Mouse (Mus musculus) spleen, postnatal 0 days (tissue): Measurements from ENCODE around the gene Zfp772. TPM values are rescaled to one million over a fixed set of nuclear protein-coding genes. Genes with fewer than 3 reads are reported as not detected.

Experiments
- polyA plus RNA-seq: library from polyadenylated mRNA; unstranded; fragments of >200 nt; fragmentation: Nextera tagmentation; extraction: Ambion mirVana; gene quantifications from 2 replicates; pipeline ENCODE4 v1.2.1, GENCODE M21; 2015

Zfp772 gene
- 2.0 and 2.1 TPM in 2 replicates for polyA plus RNA-seq

DNA sequence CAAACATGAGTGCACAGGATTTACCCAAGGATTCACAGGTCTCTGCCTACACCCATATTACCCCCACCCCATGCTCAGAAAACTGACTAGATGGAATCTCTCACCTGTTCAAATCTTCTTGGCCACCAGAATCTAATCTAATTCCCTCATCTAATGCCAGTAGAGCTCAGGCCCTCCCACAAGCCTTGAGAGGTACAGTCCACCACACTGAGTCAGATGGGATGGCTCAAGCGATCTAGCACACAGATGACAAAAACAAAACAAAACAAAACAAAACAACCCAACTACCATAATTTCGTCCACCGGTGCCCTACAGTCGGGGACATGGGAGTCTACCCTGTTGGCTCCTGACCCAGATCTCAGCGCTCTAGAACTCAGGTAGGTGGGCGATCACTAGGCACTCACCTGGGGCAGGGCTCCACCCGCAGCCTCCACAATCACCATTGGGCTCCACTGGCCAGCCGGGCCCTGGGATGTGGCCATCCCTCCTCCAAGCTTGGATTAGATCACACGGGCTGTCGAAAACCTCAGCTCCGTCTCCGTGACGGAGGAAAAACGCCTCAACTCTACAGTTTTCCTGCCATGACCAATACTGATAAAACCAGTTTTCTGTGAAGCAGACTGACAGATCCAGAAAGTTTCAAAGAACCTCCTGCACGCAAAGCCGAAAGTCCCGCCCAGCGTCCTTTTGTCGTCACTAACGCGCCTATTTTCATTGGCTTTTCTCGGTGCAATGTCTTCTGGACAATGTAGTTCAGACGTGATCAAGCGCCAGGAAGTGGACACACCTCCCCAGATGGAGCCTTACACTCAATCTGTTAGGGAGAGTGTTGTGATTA is at the start of gene Zfp772:
Zfp772 (minus strand) TSS at position 686 of the 839 bp plus-strand sequence.

DNA sequence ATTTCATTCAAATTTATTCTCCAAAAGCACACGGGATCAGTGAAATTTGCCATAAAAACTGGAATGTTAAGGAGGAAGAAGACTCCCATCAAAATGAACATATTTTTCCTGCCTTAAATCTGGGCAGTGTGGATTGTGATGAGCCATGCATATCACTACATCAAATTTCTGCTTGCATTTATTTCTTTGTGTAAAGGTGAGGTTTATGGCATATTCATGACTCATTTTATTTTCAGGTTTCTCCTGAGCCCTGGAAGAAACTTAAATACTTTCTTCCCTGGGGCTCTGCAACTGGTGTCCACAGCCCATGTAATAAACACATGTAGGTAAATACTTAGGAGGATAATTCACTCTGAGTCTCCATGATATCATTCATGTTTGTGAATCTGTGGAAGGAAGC is 37.4 kb upstream of the Zfp772 start, which contains the start of gene Vmn2r29:
Vmn2r29 (minus strand) TSS at position 101 of the 400 bp plus-strand sequence.

DNA sequence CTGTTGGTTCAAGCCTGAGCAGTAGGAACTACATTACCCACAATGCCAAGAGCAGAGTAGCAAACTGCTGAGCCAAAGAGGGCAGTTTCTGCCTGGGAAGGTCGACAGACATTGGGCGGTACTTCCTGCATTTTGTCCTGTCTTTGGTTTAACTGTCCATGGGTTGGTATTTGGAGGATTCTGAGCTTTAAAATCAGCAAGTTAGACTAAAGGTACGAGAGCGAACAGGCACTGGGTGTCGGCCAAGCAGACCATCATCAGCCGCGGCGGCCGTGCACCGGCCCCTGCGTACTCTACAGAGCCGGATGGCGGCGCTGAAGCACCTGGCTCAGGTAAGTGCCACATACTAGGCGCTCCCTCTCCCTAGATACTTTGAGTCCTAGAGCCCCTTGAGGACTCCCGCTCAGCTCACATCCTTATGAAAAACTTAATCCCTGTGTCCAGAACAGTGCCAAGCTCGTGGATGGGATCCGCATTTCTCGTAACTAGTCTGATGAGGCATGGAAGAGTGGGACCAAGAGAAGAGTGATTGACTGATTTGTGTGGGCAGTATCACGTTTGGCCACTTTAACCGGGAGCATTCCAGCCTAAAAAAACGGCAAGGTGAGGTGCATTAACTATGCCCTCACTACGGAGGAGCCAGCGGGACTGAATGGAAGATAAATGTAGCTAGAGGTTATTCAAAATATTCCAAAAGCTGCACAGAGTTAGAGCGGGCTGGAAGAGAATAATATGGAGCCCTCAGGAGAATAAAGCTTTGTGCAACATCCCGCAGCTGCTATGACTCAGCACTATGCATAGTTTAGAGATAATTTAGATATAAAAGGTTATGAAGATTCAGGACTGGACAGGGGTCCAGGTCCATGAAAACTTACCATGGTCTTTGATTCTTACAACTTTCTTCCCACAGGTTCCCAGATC is 38.3 kb downstream of the Zfp772 start, which contains the start of gene Zfp418:
Zfp418 (plus strand) TSS at position 104 of the 921 bp plus-strand sequence.

Other genes with a start within 250 kb of the Zfp772 start
- gene Aurkc, start 214.7 kb downstream of the Zfp772 start, polyA plus RNA-seq = not detected in 2 replicates
- gene Zfp954, start 88.5 kb downstream of the Zfp772 start, polyA plus RNA-seq = 5.8 TPM in 2 replicates
- 0.24 and 0.35 TPM in 2 replicates for gene Zfp773, start 73.2 kb downstream of the Zfp772 start, polyA plus RNA-seq
- gene Zfp418, start 38.7 kb downstream of the Zfp772 start, polyA plus RNA-seq = 0.51 and 0.61 TPM in 2 replicates
- gene Vmn2r29, start 37.3 kb upstream of the Zfp772 start, polyA plus RNA-seq = 0.05 and 0.11 TPM in 2 replicates
- gene Gm45844, start 68.3 kb upstream of the Zfp772 start, polyA plus RNA-seq = 1.2 TPM in 2 replicates
- gene Clcn4, start 90.9 kb upstream of the Zfp772 start, polyA plus RNA-seq = 16.3 and 19.5 TPM in 2 replicates
- not detected in 2 replicates for gene Vmn2r30, start 127.6 kb upstream of the Zfp772 start, polyA plus RNA-seq
- not detected in 2 replicates for gene Gm45783, start 164.6 kb upstream of the Zfp772 start, polyA plus RNA-seq
- gene Vmn2r31, start 189.7 kb upstream of the Zfp772 start, polyA plus RNA-seq = not detected in 2 replicates